Mouse (Mus musculus): ENCODE measurements around the gene Gtf2ird1.

DNA sequence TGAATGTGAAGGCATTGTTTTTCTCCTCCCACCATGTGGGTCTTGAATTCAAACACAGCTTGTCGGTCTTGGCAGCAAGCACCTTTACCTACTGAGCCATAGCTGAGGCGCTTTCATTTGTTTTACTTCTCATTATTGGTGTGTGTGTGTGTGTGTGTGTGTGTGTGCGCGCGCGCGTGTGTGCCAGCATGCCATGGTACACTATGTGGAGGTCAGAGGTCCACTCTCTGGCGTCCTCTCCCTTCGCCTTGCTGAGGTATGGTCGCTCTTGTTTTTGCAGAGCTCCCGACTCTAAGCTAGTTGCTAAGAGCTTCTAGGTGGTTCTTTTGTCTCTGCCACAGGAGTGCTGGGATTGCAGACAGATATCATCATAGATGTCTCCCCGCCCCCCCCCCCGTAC, 134.2 kb downstream of the Gtf2ird1 start:
- TF ChIP-seq CTCF (IDR thresholded peaks at IDR 0.05; ENCODE audit: low read depth, low read length) (no peak), POLR2A (IDR thresholded peaks at IDR 0.05; ENCODE audit: borderline replicate concordance, low read depth, low read length) (no peak)

Data from bone marrow macrophage, adult 2 months (primary cell).